Mouse (Mus musculus) cerebellum, adult 2 months (tissue): ENCODE measurements around the gene Mthfsd.

ENCODE experiments used
- CTCF ChIP-seq: fragments of 200-500 bp; IDR thresholded peaks from 2 replicates; pipeline ENCODE4 v1.5.1; 2011; ENCODE audit warnings: low read depth, mild to moderate bottlenecking, control low read depth, low read length, moderate library complexity, borderline replicate concordance; ENCODE audit not compliant: insufficient read depth
- POLR2A ChIP-seq: fragments of 200-500 bp; IDR thresholded peaks from 2 replicates; pipeline ENCODE4 v1.6.1; 2011; ENCODE audit warnings: low read length, control low read depth, borderline replicate concordance; ENCODE audit not compliant: insufficient read depth

GRCm38 (mm10) chr8:121092141-121092540, 16.1 kb downstream of the Mthfsd start:
- TF ChIP-seq POLR2A (no peak), CTCF (no peak)
